Mouse (Mus musculus) lung, postnatal 14 days (tissue): Measurements from ENCODE around the gene Spata16.

Source experiments
- DNase-seq: peaks from one replicate; pipeline ENCODE4 v3.0.0; 2021

Gene Spata16

DNA sequence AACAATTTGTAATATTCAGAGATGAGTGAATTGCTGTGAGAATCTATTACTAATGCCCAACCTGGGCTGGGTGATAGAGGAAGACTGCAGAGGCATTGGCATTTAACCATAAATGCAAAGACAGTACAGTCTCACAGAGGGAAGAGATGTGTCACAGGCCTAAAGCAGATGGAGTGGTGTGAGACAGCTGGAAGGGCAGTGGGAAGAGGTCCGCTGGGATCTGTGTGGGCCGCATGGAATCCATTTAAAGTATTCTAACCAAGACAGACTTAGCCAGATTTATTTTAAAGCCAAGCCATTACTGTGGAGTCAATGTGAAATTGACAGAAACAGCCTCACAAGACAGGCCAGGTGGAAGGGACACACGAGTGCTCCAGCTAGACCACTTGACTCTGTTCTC lies 343.0 kb downstream of the Spata16 start:
- no peak for DNase-seq

DNA sequence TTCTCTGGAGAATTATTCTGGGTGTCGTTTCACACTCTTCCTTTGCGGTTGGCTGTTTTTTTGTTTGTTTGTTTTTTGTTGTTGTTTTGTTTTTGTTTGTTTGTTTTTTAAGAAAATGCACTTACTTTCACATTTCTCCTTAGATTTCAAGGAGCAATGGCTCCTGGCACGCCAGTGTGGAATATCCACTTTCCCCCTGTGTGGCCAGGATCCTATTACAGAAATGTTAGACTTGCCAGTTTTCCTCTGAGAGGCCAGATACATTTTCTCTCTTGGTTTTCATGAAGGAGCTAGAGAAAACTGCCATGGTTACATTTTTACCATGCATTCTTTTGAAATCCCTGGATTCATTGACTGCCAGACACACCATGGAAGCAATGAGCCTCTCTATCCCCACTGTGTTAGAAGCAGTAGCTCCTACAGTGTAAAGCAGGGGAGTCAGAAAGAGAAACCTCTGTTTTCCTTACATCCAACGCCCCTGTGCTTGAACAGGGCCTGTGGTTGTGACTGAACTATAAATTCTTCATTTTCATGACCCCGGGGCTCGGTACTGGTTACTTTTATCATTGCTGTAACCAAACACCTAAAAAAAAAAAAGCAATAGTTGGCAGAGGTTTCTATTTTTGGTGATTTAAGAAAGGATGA lies 344.7 kb downstream of the Spata16 start:
- no peak for DNase-seq

DNA sequence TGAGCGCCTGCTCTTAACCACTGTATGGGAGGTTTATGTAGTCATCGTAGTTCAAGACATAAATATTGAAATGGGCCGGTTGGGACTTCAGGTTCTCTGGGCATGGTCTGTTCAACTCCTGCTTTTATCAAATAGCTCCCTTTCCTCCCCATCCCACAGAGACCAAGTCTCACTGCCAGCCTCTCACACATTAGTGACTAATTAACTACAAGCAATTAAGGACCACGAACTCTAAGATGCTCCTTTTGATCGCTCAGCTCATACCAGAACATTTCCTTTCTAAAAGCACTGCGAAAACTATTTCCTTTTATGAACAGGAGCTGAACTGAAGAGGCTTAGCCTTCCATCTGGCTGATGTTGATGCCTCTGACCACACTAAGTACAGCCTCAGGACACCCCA lies 346.3 kb downstream of the Spata16 start:
- no peak for DNase-seq

DNA sequence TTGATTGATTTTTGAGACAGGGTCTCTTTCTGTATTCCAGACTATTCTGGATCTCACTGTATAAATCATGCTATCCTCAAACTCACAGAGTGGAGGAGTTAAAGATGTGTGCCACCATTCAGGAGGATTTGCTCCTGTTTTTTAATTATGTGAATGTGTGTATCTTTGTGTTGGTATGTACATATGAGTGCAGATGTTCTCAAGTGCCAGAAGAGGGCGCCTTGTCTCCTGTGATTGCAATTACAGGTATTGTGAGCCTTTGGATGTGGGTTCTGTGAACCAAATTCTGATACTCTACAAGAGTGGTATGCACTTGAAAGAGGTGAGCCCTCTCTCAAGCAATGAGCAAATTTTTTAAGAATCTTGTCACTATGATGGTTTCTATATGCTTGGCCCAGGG lies 369.4 kb downstream of the Spata16 start:
- no peak for DNase-seq

DNA sequence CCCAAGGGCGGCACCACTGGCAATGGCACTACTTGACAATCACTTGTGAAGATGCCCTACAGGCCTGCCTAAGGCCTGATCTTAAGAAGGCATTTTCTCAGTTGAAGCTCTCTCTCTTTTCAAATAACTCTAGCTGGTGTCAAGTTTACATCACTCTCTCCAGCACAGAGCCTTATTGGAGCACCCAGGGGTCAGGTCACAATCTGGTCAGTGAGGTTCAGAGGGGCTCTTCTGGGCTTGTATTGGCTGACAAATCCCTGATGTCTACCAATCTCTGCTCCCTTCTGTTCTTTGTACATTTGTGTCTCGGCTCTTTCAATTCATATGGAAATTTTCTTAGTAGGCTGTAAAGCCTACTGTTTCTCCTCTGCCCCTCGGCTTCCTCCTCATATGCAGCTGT lies 390.5 kb downstream of the Spata16 start:
- DNase-seq: no peak

DNA sequence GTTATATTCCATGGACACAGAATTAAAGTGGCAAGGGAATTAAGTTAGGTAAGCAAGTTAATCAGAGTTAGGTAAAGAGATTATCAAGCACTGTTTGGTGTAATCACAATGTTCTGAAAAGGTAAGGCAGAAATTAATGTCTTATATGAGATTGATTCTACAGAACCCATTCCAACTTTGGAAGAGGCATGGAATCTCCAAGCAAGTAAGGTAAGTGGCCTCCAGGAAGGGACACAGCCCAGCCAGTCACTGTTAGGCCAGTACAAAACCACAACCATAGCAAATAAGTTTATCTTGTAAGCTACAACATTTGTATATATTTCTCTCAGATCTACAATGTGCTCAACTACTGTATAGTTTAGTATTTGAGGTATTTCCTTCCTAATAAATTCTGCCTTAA lies 391.1 kb downstream of the Spata16 start:
- DNase-seq: no peak

DNA sequence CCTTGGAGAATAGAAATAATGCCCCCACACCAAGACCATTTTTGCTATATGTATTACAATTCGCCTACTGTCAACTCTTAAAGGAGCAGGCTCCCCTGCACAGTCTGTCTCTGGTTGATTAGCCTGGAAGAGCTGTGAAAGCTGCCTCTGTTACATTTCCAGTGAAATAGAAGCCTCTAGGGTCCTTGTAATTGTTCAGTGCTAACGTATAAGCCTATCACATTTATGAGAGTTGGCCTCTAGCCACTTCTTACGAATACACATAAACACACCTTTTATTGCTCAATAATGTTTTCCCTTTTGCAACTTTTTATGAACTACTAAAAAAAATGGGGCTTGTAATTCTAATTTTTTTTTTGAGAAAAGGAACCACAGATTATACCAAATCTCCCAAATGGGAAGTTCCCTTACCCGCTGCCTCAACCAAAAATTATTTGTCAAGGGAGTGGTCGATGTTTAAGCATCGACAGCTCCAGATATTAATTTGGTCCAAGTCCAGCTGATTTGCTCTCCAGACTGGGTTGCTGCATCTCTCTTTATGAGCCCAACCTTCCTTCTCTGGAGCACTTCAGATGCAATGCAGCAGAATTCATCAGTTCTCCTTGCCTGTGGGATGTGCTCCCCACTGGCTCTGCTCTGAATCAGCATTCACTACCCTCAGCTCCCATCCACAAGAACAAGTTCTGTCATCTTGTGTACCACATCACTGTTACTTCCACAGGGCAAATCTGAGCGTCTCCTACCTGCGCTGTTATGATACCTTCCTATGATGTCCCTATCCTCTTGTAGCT lies 392.8 kb downstream of the Spata16 start:
- no peak for DNase-seq
